Mouse (Mus musculus) CH12.LX (cell line): Measurements from ENCODE around the gene Pde4d.

Source experiments
- CHD1 ChIP-seq: IDR thresholded peaks from 2 replicates; pipeline ENCODE4 v1.6.1; 2012; ENCODE audit warnings: low read depth, low read length, improper control_type of control experiment, inconsistent platforms
- CTCF ChIP-seq, 2 experiments: IDR thresholded peaks in 1 of 2; conservative IDR thresholded peaks in 1 of 2; 2 replicates each; pipeline ENCODE4 v1.5.1; 2011 to 2012; ENCODE audit warnings: low read depth in 2 of 2, low read length in 2 of 2, improper control_type of control experiment in 1 of 2, inconsistent platforms in 1 of 2, mild to moderate bottlenecking in 1 of 2, moderate library complexity in 1 of 2
- EP300 ChIP-seq: IDR thresholded peaks from 2 replicates; pipeline ENCODE4 v1.6.1; 2011; ENCODE audit warnings: low read length, improper control_type of control experiment
- GABPA ChIP-seq: IDR thresholded peaks from 2 replicates; pipeline ENCODE4 v1.6.1; 2012; ENCODE audit warnings: low read depth, low read length, improper control_type of control experiment, inconsistent platforms; ENCODE audit not compliant: insufficient replicate concordance
- JUND ChIP-seq: conservative IDR thresholded peaks from 2 replicates; pipeline ENCODE4 v1.6.1; 2011; ENCODE audit warnings: low read depth, low read length, improper control_type of control experiment
- MAFK ChIP-seq: IDR thresholded peaks from 2 replicates; pipeline ENCODE4 v1.6.1; 2011; ENCODE audit warnings: low read length, improper control_type of control experiment; ENCODE audit not compliant: insufficient replicate concordance
- MAZ ChIP-seq: IDR thresholded peaks from 2 replicates; pipeline ENCODE4 v1.6.1; 2012; ENCODE audit warnings: low read depth, mild to moderate bottlenecking, inconsistent platforms, low read length, improper control_type of control experiment, moderate library complexity
- MYC ChIP-seq: IDR thresholded peaks from 2 replicates; pipeline ENCODE4 v1.6.1; 2011; ENCODE audit warnings: low read depth, mild to moderate bottlenecking, improper control_type of control experiment, low read length
- POLR2A ChIP-seq: IDR thresholded peaks from 2 replicates; pipeline ENCODE4 v1.6.1; 2011; ENCODE audit warnings: low read depth, mild to moderate bottlenecking, improper control_type of control experiment, low read length
- POLR2AphosphoS2 ChIP-seq: IDR thresholded peaks from 2 replicates; pipeline ENCODE4 v1.6.1; 2011; ENCODE audit warnings: low read depth, low read length, improper control_type of control experiment
- RCOR1 ChIP-seq: conservative IDR thresholded peaks from 2 replicates; pipeline ENCODE4 v1.6.1; 2012; ENCODE audit warnings: low read depth, mild to moderate bottlenecking, inconsistent platforms, low read length, improper control_type of control experiment
- SIN3A ChIP-seq: IDR thresholded peaks from 2 replicates; pipeline ENCODE4 v1.6.1; 2012; ENCODE audit warnings: low read length, improper control_type of control experiment, inconsistent platforms
- ZC3H11A ChIP-seq: IDR thresholded peaks from 2 replicates; pipeline ENCODE4 v1.6.1; 2012; ENCODE audit warnings: low read depth, mild to moderate bottlenecking, inconsistent platforms, low read length, improper control_type of control experiment

DNA sequence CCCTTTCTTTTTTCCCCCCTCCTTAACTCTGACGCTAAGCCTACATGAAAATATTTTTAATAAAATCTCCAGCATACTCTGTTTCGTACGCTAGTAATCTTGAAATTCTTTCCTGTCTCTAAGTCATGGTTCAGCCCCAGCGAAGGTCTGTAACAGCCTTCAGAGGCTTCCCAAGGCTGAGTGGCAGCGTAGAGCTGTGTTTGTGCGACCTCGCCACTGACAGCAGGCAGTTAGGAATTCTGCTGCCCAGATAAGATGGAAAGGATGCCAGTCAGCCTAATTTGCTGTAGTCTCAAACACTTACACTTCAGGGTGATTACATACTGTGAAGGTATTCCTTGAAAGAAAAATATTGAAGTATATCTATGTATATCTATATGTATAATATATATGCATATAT lies 371.5 kb downstream of the Pde4d start:
- TF ChIP-seq ZC3H11A (no peak), CTCF (conservative IDR thresholded peaks at IDR 0.05 in 1 of 2, IDR thresholded peaks at IDR 0.05 in 1 of 2; ENCODE audit: low read depth in 2 of 2, low read length in 2 of 2) (no peak), POLR2A (no peak), MYC (no peak), MAFK (no peak), GABPA (no peak), RCOR1 (no peak), SIN3A (no peak), POLR2AphosphoS2 (no peak), JUND (no peak), MAZ (no peak), CHD1 (no peak), EP300 (no peak)
